Mouse (Mus musculus): ENCODE measurements at regions not wholly inside any gene's neighbourhood (a gene's known extent, or its start where the extent isn't known, plus 50 kb on each side); places are given as distances from the start of the nearest gene placed in this dataset.

- no peaks in the 10 kb centered on the region for H3K27me3 ChIP-seq (ENCODE audit: control insufficient read depth, insufficient read depth, low read length)
- H3K9me3 ChIP-seq (ENCODE audit: control insufficient read depth, low read depth, low read length) = no peaks in the 10 kb centered on the region
- no peak for ATAC-seq (ENCODE audit: insufficient number of reproducible peaks, insufficient read depth, low FRiP score, low read depth)
- H3K4me2 ChIP-seq (replicated peaks; ENCODE audit: low read depth, low read length) = no peak overlapping the region
- H3K4me3 ChIP-seq (ENCODE audit: low read depth, low read length) = no peak overlapping the region
- H3K27ac ChIP-seq (ENCODE audit: low read length) = peak overlapping the region; percentile 86; the same call in 1 of the 2 replicates
- H3K36me3 ChIP-seq (ENCODE audit: control insufficient read depth, insufficient read depth, low read length) = no peaks in the 10 kb centered on the region
- 15% methylated on average over 3 of the region's 3 CpGs for WGBS
- H3K4me1 ChIP-seq (ENCODE audit: control insufficient read depth, insufficient read depth, low read length) = peaks cover 3% of the 10 kb centered on the region; the same call in 1 of the 2 replicates
- H3K9ac ChIP-seq (replicated peaks; ENCODE audit: low read depth, low read length) = no peak overlapping the region
Measured at GRCm38 (mm10) chr13:25933783-25934182, 663.5 kb upstream of the Nrsn1 start.

- Histone ChIP-seq H3K9me3 (ENCODE audit: control insufficient read depth, low read depth, low read length) (no peaks in the 10 kb centered on the region), H3K36me3 (ENCODE audit: control insufficient read depth, insufficient read depth, low read length) (no peaks in the 10 kb centered on the region), H3K27ac (ENCODE audit: low read length) (peak overlapping the region; percentile 86; the same call in 1 of the 2 replicates), H3K27me3 (ENCODE audit: control insufficient read depth, insufficient read depth, low read length) (no peaks in the 10 kb centered on the region), H3K9ac (replicated peaks; ENCODE audit: low read depth, low read length) (no peak overlapping the region), H3K4me1 (ENCODE audit: control insufficient read depth, insufficient read depth, low read length) (peaks cover 3% of the 10 kb centered on the region; the same call in 1 of the 2 replicates), H3K4me2 (replicated peaks; ENCODE audit: low read depth, low read length) (no peak overlapping the region), H3K4me3 (ENCODE audit: low read depth, low read length) (no peak overlapping the region)
- ATAC-seq (ENCODE audit: insufficient number of reproducible peaks, insufficient read depth, low FRiP score, low read depth) = peak; percentile 58; the same call in 1 of the 2 replicates
- 8% methylated on average over 3 of the region's 3 CpGs for WGBS
Measured at GRCm38 (mm10) chr13:25933246-25933645, 662.9 kb upstream of the Nrsn1 start.

- no peak overlapping the region for H3K4me2 ChIP-seq (replicated peaks; ENCODE audit: low read depth, low read length)
- H3K9me3 ChIP-seq (ENCODE audit: control insufficient read depth, low read depth, low read length) = no peaks in the 10 kb centered on the region
- 3% methylated on average over 1 of the region's 1 CpGs for WGBS
- no peak overlapping the region for H3K4me3 ChIP-seq (ENCODE audit: low read depth, low read length)
- H3K36me3 ChIP-seq (ENCODE audit: control insufficient read depth, insufficient read depth, low read length) = no peaks in the 10 kb centered on the region
- H3K27me3 ChIP-seq (ENCODE audit: control insufficient read depth, insufficient read depth, low read length) = no peaks in the 10 kb centered on the region
- no peak overlapping the region for H3K9ac ChIP-seq (replicated peaks; ENCODE audit: low read depth, low read length)
- H3K27ac ChIP-seq (ENCODE audit: low read length) = peak overlapping the region; percentile 12; the same call in 1 of the 2 replicates
- ATAC-seq (ENCODE audit: insufficient number of reproducible peaks, insufficient read depth, low FRiP score, low read depth) = peak; percentile 42; the same call in 1 of the 2 replicates
- peaks cover 3% of the 10 kb centered on the region; the same call in 1 of the 2 replicates for H3K4me1 ChIP-seq (ENCODE audit: control insufficient read depth, insufficient read depth, low read length)
Measured at GRCm38 (mm10) chr13:25932810-25933209, 662.5 kb upstream of the Nrsn1 start.

GRCm38 (mm10) chr13:25932365-25932764 lies 662.1 kb upstream of the Nrsn1 start:
- Histone ChIP-seq H3K9me3 (ENCODE audit: control insufficient read depth, low read depth, low read length) (no peaks in the 10 kb centered on the region), H3K4me1 (ENCODE audit: control insufficient read depth, insufficient read depth, low read length) (peaks cover 3% of the 10 kb centered on the region; the same call in 1 of the 2 replicates), H3K4me2 (replicated peaks; ENCODE audit: low read depth, low read length) (no peak overlapping the region), H3K27me3 (ENCODE audit: control insufficient read depth, insufficient read depth, low read length) (no peaks in the 10 kb centered on the region), H3K9ac (replicated peaks; ENCODE audit: low read depth, low read length) (no peak overlapping the region), H3K27ac (ENCODE audit: low read length) (peak overlapping the region; percentile 12; the same call in 1 of the 2 replicates), H3K4me3 (ENCODE audit: low read depth, low read length) (no peak overlapping the region), H3K36me3 (ENCODE audit: control insufficient read depth, insufficient read depth, low read length) (no peaks in the 10 kb centered on the region)
- 50% methylated on average over 2 of the region's 2 CpGs for WGBS
- ATAC-seq (ENCODE audit: insufficient number of reproducible peaks, insufficient read depth, low FRiP score, low read depth) = no peak

- H3K4me3 ChIP-seq (ENCODE audit: low read depth, low read length) = no peak overlapping the region
- H3K4me1 ChIP-seq (ENCODE audit: control insufficient read depth, insufficient read depth, low read length) = no peaks in the 10 kb centered on the region
- H3K27me3 ChIP-seq (ENCODE audit: control insufficient read depth, insufficient read depth, low read length) = no peaks in the 10 kb centered on the region
- 87% methylated on average over 5 of the region's 5 CpGs for WGBS
- ATAC-seq (ENCODE audit: insufficient number of reproducible peaks, insufficient read depth, low FRiP score, low read depth) = no peak
- no peaks in the 10 kb centered on the region for H3K36me3 ChIP-seq (ENCODE audit: control insufficient read depth, insufficient read depth, low read length)
- H3K27ac ChIP-seq (ENCODE audit: low read length) = no peak overlapping the region
- H3K9ac ChIP-seq (replicated peaks; ENCODE audit: low read depth, low read length) = no peak overlapping the region
- H3K4me2 ChIP-seq (replicated peaks; ENCODE audit: low read depth, low read length) = no peak overlapping the region
- H3K9me3 ChIP-seq (ENCODE audit: control insufficient read depth, low read depth, low read length) = no peaks in the 10 kb centered on the region
Measured at GRCm38 (mm10) chr13:25925685-25926084, 655.4 kb upstream of the Nrsn1 start.

- H3K4me1 ChIP-seq (ENCODE audit: control insufficient read depth, insufficient read depth, low read length) = no peaks in the 10 kb centered on the region
- no peaks in the 10 kb centered on the region for H3K9me3 ChIP-seq (ENCODE audit: control insufficient read depth, low read depth, low read length)
- H3K27me3 ChIP-seq (ENCODE audit: control insufficient read depth, insufficient read depth, low read length) = no peaks in the 10 kb centered on the region
- H3K36me3 ChIP-seq (ENCODE audit: control insufficient read depth, insufficient read depth, low read length) = no peaks in the 10 kb centered on the region
- no peak overlapping the region for H3K4me2 ChIP-seq (replicated peaks; ENCODE audit: low read depth, low read length)
- H3K27ac ChIP-seq (ENCODE audit: low read length) = no peak overlapping the region
- ATAC-seq (ENCODE audit: insufficient number of reproducible peaks, insufficient read depth, low FRiP score, low read depth) = no peak
- no peak overlapping the region for H3K4me3 ChIP-seq (ENCODE audit: low read depth, low read length)
- 89% methylated on average over 5 of the region's 5 CpGs for WGBS
- no peak overlapping the region for H3K9ac ChIP-seq (replicated peaks; ENCODE audit: low read depth, low read length)
Measured at GRCm38 (mm10) chr13:25899871-25900270, 629.6 kb upstream of the Nrsn1 start.

- no peak for ATAC-seq (ENCODE audit: insufficient number of reproducible peaks, insufficient read depth, low FRiP score, low read depth)
- 33% methylated on average over 2 of the region's 2 CpGs for WGBS
- no peaks in the 10 kb centered on the region for H3K4me1 ChIP-seq (ENCODE audit: control insufficient read depth, insufficient read depth, low read length)
- no peak overlapping the region for H3K9ac ChIP-seq (replicated peaks; ENCODE audit: low read depth, low read length)
- no peak overlapping the region for H3K27ac ChIP-seq (ENCODE audit: low read length)
- no peaks in the 10 kb centered on the region for H3K27me3 ChIP-seq (ENCODE audit: control insufficient read depth, insufficient read depth, low read length)
- H3K4me2 ChIP-seq (replicated peaks; ENCODE audit: low read depth, low read length) = no peak overlapping the region
- H3K36me3 ChIP-seq (ENCODE audit: control insufficient read depth, insufficient read depth, low read length) = no peaks in the 10 kb centered on the region
- no peak overlapping the region for H3K4me3 ChIP-seq (ENCODE audit: low read depth, low read length)
- H3K9me3 ChIP-seq (ENCODE audit: control insufficient read depth, low read depth, low read length) = no peaks in the 10 kb centered on the region
Measured at GRCm38 (mm10) chr13:25893150-25893549, 622.8 kb upstream of the Nrsn1 start.

- WGBS = 83% methylated on average over 4 of the region's 4 CpGs
- no peaks in the 10 kb centered on the region for H3K27me3 ChIP-seq (ENCODE audit: control insufficient read depth, insufficient read depth, low read length)
- no peak overlapping the region for H3K4me3 ChIP-seq (ENCODE audit: low read depth, low read length)
- H3K4me1 ChIP-seq (ENCODE audit: control insufficient read depth, insufficient read depth, low read length) = no peaks in the 10 kb centered on the region
- no peaks in the 10 kb centered on the region for H3K9me3 ChIP-seq (ENCODE audit: control insufficient read depth, low read depth, low read length)
- no peak overlapping the region for H3K9ac ChIP-seq (replicated peaks; ENCODE audit: low read depth, low read length)
- H3K4me2 ChIP-seq (replicated peaks; ENCODE audit: low read depth, low read length) = no peak overlapping the region
- ATAC-seq (ENCODE audit: insufficient number of reproducible peaks, insufficient read depth, low FRiP score, low read depth) = no peak
- H3K36me3 ChIP-seq (ENCODE audit: control insufficient read depth, insufficient read depth, low read length) = no peaks in the 10 kb centered on the region
- H3K27ac ChIP-seq (ENCODE audit: low read length) = no peak overlapping the region
Measured at GRCm38 (mm10) chr13:25882818-25883217, 612.5 kb upstream of the Nrsn1 start.

- Histone ChIP-seq H3K4me2 (replicated peaks; ENCODE audit: low read depth, low read length) (no peak overlapping the region), H3K36me3 (ENCODE audit: control insufficient read depth, insufficient read depth, low read length) (no peaks in the 10 kb centered on the region), H3K9me3 (ENCODE audit: control insufficient read depth, low read depth, low read length) (no peaks in the 10 kb centered on the region), H3K27me3 (ENCODE audit: control insufficient read depth, insufficient read depth, low read length) (no peaks in the 10 kb centered on the region), H3K27ac (ENCODE audit: low read length) (no peak overlapping the region), H3K4me3 (ENCODE audit: low read depth, low read length) (no peak overlapping the region), H3K4me1 (ENCODE audit: control insufficient read depth, insufficient read depth, low read length) (no peaks in the 10 kb centered on the region), H3K9ac (replicated peaks; ENCODE audit: low read depth, low read length) (no peak overlapping the region)
- whole genome bisulfite sequencing = 93% methylated on average over 1 of the region's 1 CpGs
- no peak for ATAC-seq (ENCODE audit: insufficient number of reproducible peaks, insufficient read depth, low FRiP score, low read depth)
Measured at GRCm38 (mm10) chr13:25868923-25869322, 598.6 kb upstream of the Nrsn1 start.

All from stomach, embryonic 14.5 days (tissue).